Mouse (Mus musculus): ENCODE data around the gene Olfr1442. TPM values are rescaled to one million over a fixed set of nuclear protein-coding genes. Genes with fewer than 3 reads are reported as not detected.

Olfr1442 gene
- total RNA-seq, 2 experiments from 2014 or later = not detected

Other genes with a start within 250 kb of the Olfr1442 start
- not detected in 2 replicates for gene Pfpl, start 242.5 kb upstream of the Olfr1442 start, total RNA-seq (2014; fragmentation: Nextera tagmentation)
- gene Pfpl, start 242.5 kb upstream of the Olfr1442 start, total RNA-seq (2017) = not detected in 2 replicates
- 62.2 and 69.2 TPM in 2 replicates for gene Mpeg1, start 209.7 kb upstream of the Olfr1442 start, total RNA-seq (2014; fragmentation: Nextera tagmentation)
- 53.0 and 54.8 TPM in 2 replicates for gene Mpeg1, start 209.7 kb upstream of the Olfr1442 start, total RNA-seq (2017)
- gene Dtx4, start 169.0 kb upstream of the Olfr1442 start, total RNA-seq (2014; fragmentation: Nextera tagmentation) = 48.3 and 48.4 TPM in 2 replicates
- gene Dtx4, start 169.0 kb upstream of the Olfr1442 start, total RNA-seq (2017) = 38.7 and 47.3 TPM in 2 replicates
- 156 and 158 TPM in 2 replicates for gene Fam111a, start 124.7 kb upstream of the Olfr1442 start, total RNA-seq (2014; fragmentation: Nextera tagmentation)
- gene Fam111a, start 124.7 kb upstream of the Olfr1442 start, total RNA-seq (2017) = 230 and 279 TPM in 2 replicates
- gene Gm4952, start 70.5 kb upstream of the Olfr1442 start, total RNA-seq (2014; fragmentation: Nextera tagmentation) = not detected in 2 replicates
- not detected in 2 replicates for gene Gm4952, start 70.5 kb upstream of the Olfr1442 start, total RNA-seq (2017)
- not detected in 2 replicates for gene Glyat, start 37.1 kb upstream of the Olfr1442 start, total RNA-seq (2014; fragmentation: Nextera tagmentation)
- gene Glyat, start 37.1 kb upstream of the Olfr1442 start, total RNA-seq (2017) = not detected in 2 replicates
- gene Olfr1443, start 7.7 kb downstream of the Olfr1442 start, total RNA-seq (2014; fragmentation: Nextera tagmentation) = not detected in 2 replicates
- gene Olfr1443, start 7.7 kb downstream of the Olfr1442 start, total RNA-seq (2017) = not detected in 2 replicates
- gene Keg1, start 25.3 kb downstream of the Olfr1442 start, total RNA-seq (2014; fragmentation: Nextera tagmentation) = not detected in 2 replicates
- gene Keg1, start 25.3 kb downstream of the Olfr1442 start, total RNA-seq (2017) = not detected in 2 replicates
- gene Cntf, start 95.2 kb downstream of the Olfr1442 start, total RNA-seq (2014; fragmentation: Nextera tagmentation) = 8.0 TPM in 1 of 2 replicates, not detected in the other
- 1.2 and 1.4 TPM in 2 replicates for gene Cntf, start 95.2 kb downstream of the Olfr1442 start, total RNA-seq (2017)
- 58.7 and 61.6 TPM in 2 replicates for gene Zfp91, start 125.7 kb downstream of the Olfr1442 start, total RNA-seq (2014; fragmentation: Nextera tagmentation)
- 89.3 and 100 TPM in 2 replicates for gene Zfp91, start 125.7 kb downstream of the Olfr1442 start, total RNA-seq (2017)
- 7.8 and 9.9 TPM in 2 replicates for gene Lpxn, start 125.8 kb downstream of the Olfr1442 start, total RNA-seq (2014; fragmentation: Nextera tagmentation)
- gene Lpxn, start 125.8 kb downstream of the Olfr1442 start, total RNA-seq (2017) = 6.4 and 10.6 TPM in 2 replicates
- gene Gm5244, start 176.2 kb downstream of the Olfr1442 start, total RNA-seq (2014; fragmentation: Nextera tagmentation) = not detected in 2 replicates
- not detected in 2 replicates for gene Gm5244, start 176.2 kb downstream of the Olfr1442 start, total RNA-seq (2017)
- not detected in 2 replicates for gene Olfr1444, start 186.8 kb downstream of the Olfr1442 start, total RNA-seq (2014; fragmentation: Nextera tagmentation)
- not detected in 2 replicates for gene Olfr1444, start 186.8 kb downstream of the Olfr1442 start, total RNA-seq (2017)
- gene Olfr1445, start 213.4 kb downstream of the Olfr1442 start, total RNA-seq (2014; fragmentation: Nextera tagmentation) = not detected in 2 replicates
- not detected in 2 replicates for gene Olfr1445, start 213.4 kb downstream of the Olfr1442 start, total RNA-seq (2017)
- gene Olfr1446, start 223.1 kb downstream of the Olfr1442 start, total RNA-seq (2014; fragmentation: Nextera tagmentation) = not detected in 2 replicates
- not detected in 2 replicates for gene Olfr1446, start 223.1 kb downstream of the Olfr1442 start, total RNA-seq (2017)
- not detected in 2 replicates for gene Olfr1447, start 233.3 kb downstream of the Olfr1442 start, total RNA-seq (2014; fragmentation: Nextera tagmentation)
- not detected in 2 replicates for gene Olfr1447, start 233.3 kb downstream of the Olfr1442 start, total RNA-seq (2017)

All from granulocyte monocyte progenitor cell, adult 5-6 weeks (primary cell).